Comparison of ENCODE assay signal across 14 mouse cellular contexts in genomic region chr7:54767341-54767740, GRCm38 (mm10).
"Had no signal": no experiment of that assay in that cellular context is flagged by ENCODE, and none has a peak within 500 bp of the region (broad histone marks: within the 10 kb centered on the region; RNA-seq: fewer than 3 reads in every experiment).

No protein-coding gene starts in this region.

- DNase-seq: cerebellum, postnatal 10 days; cerebellum, postnatal 14 days; cerebellum, postnatal 25 days; cerebellum, postnatal 36 days; embryo, embryonic 11 days; forebrain, postnatal 0 days; gastrocnemius, adult 2 months; gastrocnemius, postnatal 10 days; gastrocnemius, postnatal 14 days; gastrocnemius, postnatal 25 days; gastrocnemius, postnatal 36 days; heart, adult 11 months; heart, adult 18-20 months; heart, adult 2 months had no signal
